Mouse (Mus musculus): ENCODE results near the gene Taok3. TPM values are rescaled to one million over a fixed set of nuclear protein-coding genes. Genes with fewer than 3 reads are reported as not detected.

Gene Taok3
- polyA plus RNA-seq, 1 experiment, result 6.6 TPM

GRCm38 (mm10) chr5:117251763-117252162, 131.8 kb downstream of the Taok3 start:
- Histone ChIP-seq H3ac (ENCODE audit: control insufficient read depth, insufficient read length, low read depth) (no peak overlapping the region), H3K4me3 (ENCODE audit: insufficient read depth, poor library complexity, severe bottlenecking) (no peak overlapping the region), H3K79me3 (ENCODE audit: low read depth) (no peaks in the 10 kb centered on the region), H3K27me3 (ENCODE audit: control insufficient read depth, insufficient read depth, insufficient read length) (no peaks in the 10 kb centered on the region), H3K79me2 (ENCODE audit: control insufficient read depth, insufficient read depth) (no peaks in the 10 kb centered on the region), H3K36me3 (ENCODE audit: control insufficient read depth, insufficient read depth) (peaks cover 7% of the 10 kb centered on the region)
- TF ChIP-seq USF1 (IDR thresholded peaks at IDR 0.05; ENCODE audit: low read depth), result no peak
- TF ChIP-seq CTCF (IDR thresholded peaks at IDR 0.05; ENCODE audit: control insufficient read depth, insufficient read depth, insufficient read length), result no peak
- TF ChIP-seq FOSL1 (IDR thresholded peaks at IDR 0.05; ENCODE audit: insufficient read depth, low read length, poor library complexity, severe bottlenecking), result no peak
- no peak for TF ChIP-seq MYOD1 (IDR thresholded peaks at IDR 0.05; ENCODE audit: control insufficient read depth, insufficient read length, low read depth)
- TF ChIP-seq CEBPB (IDR thresholded peaks at IDR 0.05; ENCODE audit: low read depth), result no peak

- Histone ChIP-seq H3K27me3 (ENCODE audit: control insufficient read depth, insufficient read depth, insufficient read length) (no peaks in the 10 kb centered on the region), H3ac (ENCODE audit: control insufficient read depth, insufficient read length, low read depth) (no peak overlapping the region), H3K36me3 (ENCODE audit: control insufficient read depth, insufficient read depth) (peaks cover 7% of the 10 kb centered on the region)
Measured at GRCm38 (mm10) chr5:117258276-117258675, 138.3 kb downstream of the Taok3 start.

GRCm38 (mm10) chr5:117263566-117263965, 143.6 kb downstream of the Taok3 start:
- Histone ChIP-seq H3K79me3 (ENCODE audit: low read depth) (no peaks in the 10 kb centered on the region), H3K4me3 (ENCODE audit: insufficient read depth, poor library complexity, severe bottlenecking) (no peak overlapping the region), H3K79me2 (ENCODE audit: control insufficient read depth, insufficient read depth) (no peaks in the 10 kb centered on the region), H3K36me3 (ENCODE audit: control insufficient read depth, insufficient read depth) (no peaks in the 10 kb centered on the region), H3ac (ENCODE audit: control insufficient read depth, insufficient read length, low read depth) (no peak overlapping the region), H3K27me3 (ENCODE audit: control insufficient read depth, insufficient read depth, insufficient read length) (no peaks in the 10 kb centered on the region)
- TF ChIP-seq FOSL1 (IDR thresholded peaks at IDR 0.05; ENCODE audit: insufficient read depth, low read length, poor library complexity, severe bottlenecking), result no peak

More at GRCm38 (mm10) chr5:117258276-117258675, 138.3 kb downstream of the Taok3 start:
- Histone ChIP-seq H3K79me3 (ENCODE audit: low read depth) (no peaks in the 10 kb centered on the region), H3K4me3 (ENCODE audit: insufficient read depth, poor library complexity, severe bottlenecking) (no peak overlapping the region), H3K79me2 (ENCODE audit: control insufficient read depth, insufficient read depth) (no peaks in the 10 kb centered on the region)
- TF ChIP-seq CEBPB (IDR thresholded peaks at IDR 0.05; ENCODE audit: low read depth) (no peak), MYOD1 (IDR thresholded peaks at IDR 0.05; ENCODE audit: control insufficient read depth, insufficient read length, low read depth) (no peak), FOSL1 (IDR thresholded peaks at IDR 0.05; ENCODE audit: insufficient read depth, low read length, poor library complexity, severe bottlenecking) (no peak), USF1 (IDR thresholded peaks at IDR 0.05; ENCODE audit: low read depth) (no peak), CTCF (IDR thresholded peaks at IDR 0.05; ENCODE audit: control insufficient read depth, insufficient read depth, insufficient read length) (no peak), MAX (IDR thresholded peaks at IDR 0.05) (no peak), MYOG (IDR thresholded peaks at IDR 0.05; ENCODE audit: control insufficient read depth, extremely low read depth, insufficient read length) (no peak)

- no peaks in the 10 kb centered on the region for H3K36me3 ChIP-seq (ENCODE audit: control insufficient read depth, insufficient read depth)
- no peak overlapping the region for H3ac ChIP-seq (ENCODE audit: control insufficient read depth, insufficient read length, low read depth)
- no peaks in the 10 kb centered on the region for H3K79me2 ChIP-seq (ENCODE audit: control insufficient read depth, insufficient read depth)
- H3K79me3 ChIP-seq (ENCODE audit: low read depth), result no peaks in the 10 kb centered on the region
- TF ChIP-seq CEBPB (IDR thresholded peaks at IDR 0.05; ENCODE audit: low read depth), result no peak
- no peak for TF ChIP-seq MYOD1 (IDR thresholded peaks at IDR 0.05; ENCODE audit: control insufficient read depth, insufficient read length, low read depth)
- TF ChIP-seq USF1 (IDR thresholded peaks at IDR 0.05; ENCODE audit: low read depth), result no peak
- TF ChIP-seq MAX (IDR thresholded peaks at IDR 0.05), result no peak
- no peak for TF ChIP-seq CTCF (IDR thresholded peaks at IDR 0.05; ENCODE audit: control insufficient read depth, insufficient read depth, insufficient read length)
- no peak for TF ChIP-seq MYOG (IDR thresholded peaks at IDR 0.05; ENCODE audit: control insufficient read depth, extremely low read depth, insufficient read length)
- no peak for TF ChIP-seq FOSL1 (IDR thresholded peaks at IDR 0.05; ENCODE audit: insufficient read depth, low read length, poor library complexity, severe bottlenecking)
- no peaks in the 10 kb centered on the region for H3K27me3 ChIP-seq (ENCODE audit: control insufficient read depth, insufficient read depth, insufficient read length)
- no peak overlapping the region for H3K4me3 ChIP-seq (ENCODE audit: insufficient read depth, poor library complexity, severe bottlenecking)
Measured at GRCm38 (mm10) chr5:117264701-117265100, 144.8 kb downstream of the Taok3 start.

GRCm38 (mm10) chr5:117267913-117268312, 148.0 kb downstream of the Taok3 start:
- no peak for TF ChIP-seq MYOD1 (IDR thresholded peaks at IDR 0.05; ENCODE audit: control insufficient read depth, insufficient read length, low read depth)
- no peak for TF ChIP-seq MYOG (IDR thresholded peaks at IDR 0.05; ENCODE audit: control insufficient read depth, extremely low read depth, insufficient read length)
- TF ChIP-seq USF1 (IDR thresholded peaks at IDR 0.05; ENCODE audit: low read depth), result no peak
- no peak for TF ChIP-seq FOSL1 (IDR thresholded peaks at IDR 0.05; ENCODE audit: insufficient read depth, low read length, poor library complexity, severe bottlenecking)
- no peak for TF ChIP-seq CTCF (IDR thresholded peaks at IDR 0.05; ENCODE audit: control insufficient read depth, insufficient read depth, insufficient read length)
- TF ChIP-seq CEBPB (IDR thresholded peaks at IDR 0.05; ENCODE audit: low read depth), result no peak
- no peak for TF ChIP-seq MAX (IDR thresholded peaks at IDR 0.05)
- Histone ChIP-seq H3K27me3 (ENCODE audit: control insufficient read depth, insufficient read depth, insufficient read length) (no peaks in the 10 kb centered on the region), H3K4me3 (ENCODE audit: insufficient read depth, poor library complexity, severe bottlenecking) (no peak overlapping the region)

GRCm38 (mm10) chr5:117268749-117269148, 148.8 kb downstream of the Taok3 start:
- TF ChIP-seq CEBPB (IDR thresholded peaks at IDR 0.05; ENCODE audit: low read depth) (no peak), USF1 (IDR thresholded peaks at IDR 0.05; ENCODE audit: low read depth) (no peak), MYOG (IDR thresholded peaks at IDR 0.05; ENCODE audit: control insufficient read depth, extremely low read depth, insufficient read length) (no peak), MAX (IDR thresholded peaks at IDR 0.05) (no peak), CTCF (IDR thresholded peaks at IDR 0.05; ENCODE audit: control insufficient read depth, insufficient read depth, insufficient read length) (no peak)
- no peak overlapping the region for H3K4me3 ChIP-seq (ENCODE audit: insufficient read depth, poor library complexity, severe bottlenecking)
- no peak overlapping the region for H3ac ChIP-seq (ENCODE audit: control insufficient read depth, insufficient read length, low read depth)
- no peaks in the 10 kb centered on the region for H3K27me3 ChIP-seq (ENCODE audit: control insufficient read depth, insufficient read depth, insufficient read length)
- no peaks in the 10 kb centered on the region for H3K36me3 ChIP-seq (ENCODE audit: control insufficient read depth, insufficient read depth)
- H3K79me3 ChIP-seq (ENCODE audit: low read depth), result no peaks in the 10 kb centered on the region
- H3K79me2 ChIP-seq (ENCODE audit: control insufficient read depth, insufficient read depth), result no peaks in the 10 kb centered on the region

More at GRCm38 (mm10) chr5:117267913-117268312, 148.0 kb downstream of the Taok3 start:
- H3K79me3 ChIP-seq (ENCODE audit: low read depth), result no peaks in the 10 kb centered on the region
- H3ac ChIP-seq (ENCODE audit: control insufficient read depth, insufficient read length, low read depth), result no peak overlapping the region
- no peaks in the 10 kb centered on the region for H3K36me3 ChIP-seq (ENCODE audit: control insufficient read depth, insufficient read depth)
- no peaks in the 10 kb centered on the region for H3K79me2 ChIP-seq (ENCODE audit: control insufficient read depth, insufficient read depth)
